ENCODE assay signal across 30 mouse cellular contexts in genomic region chr2:11695867-11696266, GRCm38 (mm10). TPM values are rescaled to one million over a fixed set of nuclear protein-coding genes. Genes with fewer than 3 reads are reported as not detected.
DNase-seq lines count a peak whose midpoint lies in the region; ATAC-seq and TF ChIP-seq lines count a peak whose summit lies in the region.
"Had no signal": no experiment of that assay in that cellular context is flagged by ENCODE, and none has a peak within 500 bp of the region (broad histone marks: within the 10 kb centered on the region; RNA-seq: fewer than 3 reads in every experiment).

No protein-coding gene starts in this region.

- no peak overlapping the region for H3K4me3 ChIP-seq in intestine, embryonic 16.5 days (ENCODE audit: low read length)
- H3K4me3 ChIP-seq in intestine, postnatal 0 days (ENCODE audit: low read depth, low read length) = no peak overlapping the region
- no peak overlapping the region for H3K4me3 ChIP-seq in kidney, embryonic 16.5 days (ENCODE audit: low read length)
- no peak overlapping the region for H3K4me3 ChIP-seq in liver, embryonic 15.5 days (replicated peaks)
- no peak overlapping the region for H3K4me3 ChIP-seq in liver, embryonic 11.5 days (ENCODE audit: low read depth, low read length)
- no peak overlapping the region for H3K4me3 ChIP-seq in small intestine, adult 2 months (ENCODE audit: low read depth, low read length)
- H3K4me3 ChIP-seq: forebrain, embryonic 10.5 days; forebrain, embryonic 13.5 days; gastrocnemius, adult 2 months; heart, embryonic 10.5 days; heart, embryonic 13.5 days had no signal

- DNase-seq in kidney, postnatal 14 days = peak; percentile 27
- no peak for DNase-seq in liver, embryonic 11.5 days (ENCODE audit: low spot score)
- DNase-seq: adrenal gland, postnatal 10 days; adrenal gland, postnatal 36 days; B cell, adult 2 months; cerebellum, adult 18-20 months; cerebellum, adult 9-10 months; cerebellum, postnatal 14 days; forebrain, postnatal 0 days; gastrocnemius, adult 2 months; gastrocnemius, postnatal 14 days; heart, adult 18-20 months; heart, postnatal 14 days; heart, postnatal 4 days had no signal

- H3K9ac ChIP-seq in intestine, embryonic 16.5 days (ENCODE audit: low read depth, low read length) = no peak overlapping the region
- H3K9ac ChIP-seq in intestine, postnatal 0 days (ENCODE audit: low read depth, low read length) = no peak overlapping the region
- no peak overlapping the region for H3K9ac ChIP-seq in kidney, embryonic 16.5 days (replicated peaks; ENCODE audit: low read length)
- H3K9ac ChIP-seq in liver, embryonic 15.5 days = no peak overlapping the region
- no peak overlapping the region for H3K9ac ChIP-seq in liver, embryonic 11.5 days (ENCODE audit: low read depth, low read length)
- H3K9ac ChIP-seq: forebrain, embryonic 13.5 days; forebrain, postnatal 0 days; heart, embryonic 13.5 days; hindbrain, embryonic 14.5 days had no signal

- H3K9me3 ChIP-seq in intestine, embryonic 16.5 days (ENCODE audit: control insufficient read depth, low read length) = no peaks in the 10 kb centered on the region
- no peaks in the 10 kb centered on the region for H3K9me3 ChIP-seq in intestine, postnatal 0 days (ENCODE audit: control insufficient read depth)
- H3K9me3 ChIP-seq in kidney, embryonic 16.5 days (ENCODE audit: low read length) = no peaks in the 10 kb centered on the region
- no peaks in the 10 kb centered on the region for H3K9me3 ChIP-seq in liver, embryonic 15.5 days (replicated peaks)
- H3K9me3 ChIP-seq in liver, embryonic 11.5 days (ENCODE audit: control insufficient read depth, low read length) = no peaks in the 10 kb centered on the region
- H3K9me3 ChIP-seq: forebrain, embryonic 10.5 days; forebrain, embryonic 13.5 days; G1E; heart, embryonic 10.5 days; heart, embryonic 13.5 days had no signal

- H3K27ac ChIP-seq in intestine, embryonic 16.5 days (ENCODE audit: low read length) = no peak overlapping the region
- H3K27ac ChIP-seq in intestine, postnatal 0 days (ENCODE audit: low read depth, low read length) = no peak overlapping the region
- no peak overlapping the region for H3K27ac ChIP-seq in kidney, embryonic 16.5 days (ENCODE audit: low read length)
- H3K27ac ChIP-seq in liver, embryonic 15.5 days (replicated peaks) = peak overlapping the region; percentile 57; the same call in 1 of the 2 replicates
- no peak overlapping the region for H3K27ac ChIP-seq in liver, embryonic 11.5 days (ENCODE audit: low read depth, low read length)
- H3K27ac ChIP-seq in small intestine, adult 2 months (ENCODE audit: insufficient read depth, low read depth, low read length) = peak overlapping the region; percentile 59
- H3K27ac ChIP-seq: forebrain, embryonic 10.5 days; forebrain, embryonic 13.5 days; gastrocnemius, adult 2 months; heart, embryonic 10.5 days; heart, embryonic 13.5 days; hindbrain, embryonic 14.5 days had no signal

- H3K36me3 ChIP-seq in intestine, embryonic 16.5 days (ENCODE audit: control insufficient read depth, insufficient read depth, low read length) = no peaks in the 10 kb centered on the region
- no peaks in the 10 kb centered on the region for H3K36me3 ChIP-seq in intestine, postnatal 0 days (ENCODE audit: control insufficient read depth, insufficient read depth)
- H3K36me3 ChIP-seq in kidney, embryonic 16.5 days (ENCODE audit: insufficient read depth, low read length) = no peaks in the 10 kb centered on the region
- H3K36me3 ChIP-seq in liver, embryonic 15.5 days (replicated peaks) = no peaks in the 10 kb centered on the region
- no peaks in the 10 kb centered on the region for H3K36me3 ChIP-seq in liver, embryonic 11.5 days (ENCODE audit: control insufficient read depth, insufficient read depth, low read length)
- H3K36me3 ChIP-seq in small intestine, adult 2 months (ENCODE audit: control insufficient read depth, insufficient read depth, low read length) = no peaks in the 10 kb centered on the region
- H3K36me3 ChIP-seq: forebrain, embryonic 10.5 days; G1E; heart, embryonic 10.5 days; heart, embryonic 13.5 days had no signal

- no peak for TF ChIP-seq CTCF in intestine, postnatal 0 days (IDR thresholded peaks at IDR 0.05; ENCODE audit: low read depth)
- no peak for TF ChIP-seq CTCF in small intestine, adult 2 months (IDR thresholded peaks at IDR 0.05; ENCODE audit: extremely low read depth, insufficient read length, insufficient replicate concordance, low read depth, low read length)

- no peak overlapping the region for H3K4me2 ChIP-seq in intestine, embryonic 16.5 days (ENCODE audit: low read depth, low read length)
- no peak overlapping the region for H3K4me2 ChIP-seq in intestine, postnatal 0 days (replicated peaks; ENCODE audit: low read depth)
- H3K4me2 ChIP-seq in kidney, embryonic 16.5 days (replicated peaks; ENCODE audit: low read depth, low read length) = no peak overlapping the region
- H3K4me2 ChIP-seq in liver, embryonic 15.5 days = no peak overlapping the region
- H3K4me2 ChIP-seq in liver, embryonic 11.5 days = no peak overlapping the region
- H3K4me2 ChIP-seq: forebrain, embryonic 13.5 days; heart, embryonic 13.5 days; hindbrain, embryonic 14.5 days had no signal

- H3K4me1 ChIP-seq in intestine, embryonic 16.5 days (ENCODE audit: control insufficient read depth, insufficient read depth, low read length) = no peaks in the 10 kb centered on the region
- H3K4me1 ChIP-seq in intestine, postnatal 0 days (replicated peaks; ENCODE audit: control insufficient read depth, insufficient read depth, low read length) = no peaks in the 10 kb centered on the region
- no peaks in the 10 kb centered on the region for H3K4me1 ChIP-seq in kidney, embryonic 16.5 days (ENCODE audit: insufficient read depth, low read length)
- H3K4me1 ChIP-seq in liver, embryonic 15.5 days (replicated peaks) = peaks cover 7% of the 10 kb centered on the region; the same call in 1 of the 2 replicates
- no peaks in the 10 kb centered on the region for H3K4me1 ChIP-seq in liver, embryonic 11.5 days (replicated peaks; ENCODE audit: control insufficient read depth, insufficient read depth, low read length)
- peaks cover 10% of the 10 kb centered on the region for H3K4me1 ChIP-seq in small intestine, adult 2 months (ENCODE audit: control insufficient read depth, insufficient read depth, insufficient read length, low read length)
- H3K4me1 ChIP-seq: forebrain, embryonic 10.5 days; forebrain, embryonic 13.5 days; heart, embryonic 10.5 days; heart, embryonic 13.5 days had no signal

- no peak for TF ChIP-seq POLR2A in small intestine, adult 2 months (IDR thresholded peaks at IDR 0.05; ENCODE audit: low read depth, low read length)

- peak; percentile 53; the same call in 1 of the 2 replicates for ATAC-seq in intestine, embryonic 16.5 days
- no peak for ATAC-seq in intestine, postnatal 0 days
- no peak for ATAC-seq in kidney, embryonic 16.5 days (ENCODE audit: low FRiP score, low TSS enrichment)
- ATAC-seq in liver, embryonic 15.5 days (ENCODE audit: insufficient read depth) = no peak
- ATAC-seq in liver, embryonic 11.5 days (replicated peaks; ENCODE audit: low FRiP score) = no peak
- ATAC-seq: forebrain, embryonic 13.5 days; forebrain, postnatal 0 days; Patski had no signal

- no peaks in the 10 kb centered on the region for H3K27me3 ChIP-seq in intestine, embryonic 16.5 days (replicated peaks; ENCODE audit: control insufficient read depth, insufficient read depth, low read length)
- H3K27me3 ChIP-seq in intestine, postnatal 0 days (replicated peaks; ENCODE audit: control insufficient read depth, insufficient read depth, low read length) = no peaks in the 10 kb centered on the region
- no peaks in the 10 kb centered on the region for H3K27me3 ChIP-seq in kidney, embryonic 16.5 days (ENCODE audit: insufficient read depth, low read length)
- no peaks in the 10 kb centered on the region for H3K27me3 ChIP-seq in liver, embryonic 15.5 days
- H3K27me3 ChIP-seq in liver, embryonic 11.5 days (replicated peaks; ENCODE audit: control insufficient read depth, insufficient read depth, low read length) = no peaks in the 10 kb centered on the region
- H3K27me3 ChIP-seq in small intestine, adult 2 months (ENCODE audit: control insufficient read depth, insufficient read depth, low read length) = no peaks in the 10 kb centered on the region
- H3K27me3 ChIP-seq: CH12.LX; forebrain, embryonic 13.5 days; heart, embryonic 13.5 days; Patski had no signal

- WGBS in intestine, embryonic 16.5 days = 44% methylated on average over 2 of the region's 2 CpGs
- 31% methylated on average over 2 of the region's 2 CpGs for WGBS in intestine, postnatal 0 days
- 55% methylated on average over 2 of the region's 2 CpGs for WGBS in kidney, embryonic 16.5 days
- WGBS in liver, embryonic 15.5 days (ENCODE audit: insufficient replicate concordance) = 38% methylated on average over 2 of the region's 2 CpGs
- WGBS in liver, embryonic 11.5 days = 53% methylated on average over 2 of the region's 2 CpGs
- 18% methylated on average over 2 of the region's 2 CpGs for WGBS in small intestine, adult 2 months

RNA-seq across cellular contexts. Expression of gene Il15ra, which starts 9.2 kb away (rescaled TPM):
- polyA plus RNA-seq in intestine, embryonic 16.5 days (2015; fragmentation: Nextera tagmentation; extraction: Ambion mirVana) = 2.0 and 2.2 TPM in 2 replicates
- 3.7 and 4.9 TPM in 2 replicates for polyA plus RNA-seq in intestine, postnatal 0 days (2015; fragmentation: Nextera tagmentation; extraction: Ambion mirVana)
- polyA plus RNA-seq in kidney, embryonic 16.5 days (2015; fragmentation: Nextera tagmentation; extraction: Ambion mirVana) = 2.6 TPM in 2 replicates
- 6.2 and 7.2 TPM in 2 replicates for polyA plus RNA-seq in liver, embryonic 15.5 days (2015; fragmentation: Nextera tagmentation; extraction: Ambion mirVana)
- polyA plus RNA-seq in liver, embryonic 11.5 days (2014; fragmentation: Nextera tagmentation; extraction: Ambion mirVana) = 1.6 and 2.1 TPM in 2 replicates
- polyA plus RNA-seq in small intestine, adult 2 months (2012; rRNA removed) = 29.0 and 33.8 TPM in 2 replicates
- polyA plus RNA-seq: G1E had no signal

RNA-seq across cellular contexts. Expression of gene Il2ra, which starts 53.3 kb away (rescaled TPM):
- 0.10 and 0.12 TPM in 2 replicates for polyA plus RNA-seq in intestine, embryonic 16.5 days (2015; fragmentation: Nextera tagmentation; extraction: Ambion mirVana)
- polyA plus RNA-seq in intestine, postnatal 0 days (2015; fragmentation: Nextera tagmentation; extraction: Ambion mirVana) = 0.05 and 0.16 TPM in 2 replicates
- not detected in 2 replicates for polyA plus RNA-seq in kidney, embryonic 16.5 days (2015; fragmentation: Nextera tagmentation; extraction: Ambion mirVana)
- polyA plus RNA-seq in liver, embryonic 15.5 days (2015; fragmentation: Nextera tagmentation; extraction: Ambion mirVana) = not detected in 2 replicates
- 0.04 TPM in 1 of 2 replicates, not detected in the other for polyA plus RNA-seq in liver, embryonic 11.5 days (2014; fragmentation: Nextera tagmentation; extraction: Ambion mirVana)
- 0.11 and 0.33 TPM in 2 replicates for polyA plus RNA-seq in small intestine, adult 2 months (2012; rRNA removed)
- polyA plus RNA-seq: embryonic facial prominence, embryonic 11.5 days; embryonic facial prominence, embryonic 14.5 days; forebrain, embryonic 10.5 days; forebrain, embryonic 13.5 days; forebrain, postnatal 0 days; G1E; heart, embryonic 10.5 days; hindbrain, embryonic 11.5 days; hindbrain, embryonic 14.5 days; Patski had no signal

Comparison
In these comparisons a context has a peak if more than half of its experiments do, and no peak if none do; other contexts are left out.
1. H3K27ac ChIP-seq: peak in liver, embryonic 15.5 days (single experiment) and small intestine, adult 2 months (single experiment); none in intestine, embryonic 16.5 days (single experiment), intestine, postnatal 0 days (single experiment), kidney, embryonic 16.5 days (single experiment) and liver, embryonic 11.5 days (single experiment).